Mouse (Mus musculus): ENCODE data around the gene Cmpk2. TPM values are rescaled to one million over a fixed set of nuclear protein-coding genes. Genes with fewer than 3 reads are reported as not detected.
"Not testable (repeated sequence)": the region's sequence is repeated elsewhere in the genome, so short reads cannot be mapped to it uniquely, and the experiment has no call there.

Cmpk2 gene
- total RNA-seq, 2 experiments from 2014 or later, result 39.7 to 40.4 TPM

- no peak for DNase-seq (ENCODE audit: low spot score in 2 of 2)
Observed at GRCm38 (mm10) chr12:26478196-26479004, 9.4 kb downstream of the Cmpk2 start.

- not testable (repeated sequence) for DNase-seq (ENCODE audit: low spot score in 2 of 2)
Observed at GRCm38 (mm10) chr12:26485738-26486580, 17.0 kb downstream of the Cmpk2 start.

- DNase-seq (ENCODE audit: low spot score in 2 of 2), result no peak
Observed at GRCm38 (mm10) chr12:26487874-26488616, 19.0 kb downstream of the Cmpk2 start.

GRCm38 (mm10) chr12:26488617-26489274 lies 19.7 kb downstream of the Cmpk2 start:
- DNase-seq (ENCODE audit: low spot score in 2 of 2), result no peak

GRCm38 (mm10) chr12:26489942-26490341 lies 20.9 kb downstream of the Cmpk2 start:
- DNase-seq (ENCODE audit: low spot score in 2 of 2), result no peak

- no peak for DNase-seq (ENCODE audit: low spot score in 2 of 2)
Observed at GRCm38 (mm10) chr12:26501042-26501441, 32.0 kb downstream of the Cmpk2 start.

- no peak for DNase-seq (ENCODE audit: low spot score in 2 of 2)
Observed at GRCm38 (mm10) chr12:26510971-26511370, 42.0 kb downstream of the Cmpk2 start.

GRCm38 (mm10) chr12:26518206-26518605 lies 49.2 kb downstream of the Cmpk2 start:
- no peak for DNase-seq (ENCODE audit: low spot score in 2 of 2)

GRCm38 (mm10) chr12:26524943-26525697 lies 56.1 kb downstream of the Cmpk2 start:
- DNase-seq (ENCODE audit: low spot score in 2 of 2), result peak in 1 of 2 experiments; percentile 16

- no peak for DNase-seq (ENCODE audit: low spot score in 2 of 2)
Observed at GRCm38 (mm10) chr12:26525698-26526026, 56.7 kb downstream of the Cmpk2 start.

Other genes starting within 250 kb of the Cmpk2 start
- 10 to 100 TPM; 62.6 to 78.4 TPM for gene Rnf144a, start 54.0 kb upstream of the Cmpk2 start, total RNA-seq (2021)
- gene Rsad2, start 12.8 kb upstream of the Cmpk2 start, total RNA-seq (2021), result 10 to 100 TPM; 16.1 to 19.5 TPM